Mouse (Mus musculus) adipose tissue, adult 10 weeks (tissue): ENCODE results near the gene Ada. TPM values are rescaled to one million over a fixed set of nuclear protein-coding genes. Genes with fewer than 3 reads are reported as not detected.

Experiments
- polyA plus RNA-seq: library from polyadenylated mRNA; stranded (reverse); fragments of 350-450 nt; fragmentation: Illumina TruSeq; extraction: RNeasy Lipid Tissue Mini Kit (QIAGEN cat#74804); gene quantifications from one replicate; pipeline ENCODE4 v1.2.3, GENCODE M21; 2014; ENCODE audit warnings: low read depth, low replicate concordance

Ada gene
- polyA plus RNA-seq = 3.2 TPM

GRCm38 (mm10) chr2:163749647-163750611 is at the start of gene Ada:
Gene Ada (minus strand): TSS chr2:163750239.

Other genes starting within 250 kb of the Ada start
- gene Hnf4a, start 243.4 kb downstream of the Ada start, polyA plus RNA-seq = 5.8 TPM
- 14.7 TPM for gene Ttpal, start 147.9 kb downstream of the Ada start, polyA plus RNA-seq
- gene Serinc3, start 105.1 kb downstream of the Ada start, polyA plus RNA-seq = 547 TPM
- gene Pkig, start 91.9 kb downstream of the Ada start, polyA plus RNA-seq = 65.9 TPM
- gene Ccn5, start 70.6 kb upstream of the Ada start, polyA plus RNA-seq = 9.1 TPM
- gene Kcnk15, start 103.4 kb upstream of the Ada start, polyA plus RNA-seq = not detected
- 2.0 TPM for gene Rims4, start 168.4 kb upstream of the Ada start, polyA plus RNA-seq
- 238 TPM for gene Ywhab, start 244.7 kb upstream of the Ada start, polyA plus RNA-seq